Mouse (Mus musculus) cerebellum, adult 2 months (tissue): ENCODE results near the gene Atp2a3.

Experiments
- CTCF ChIP-seq: fragments of 200-500 bp; IDR thresholded peaks from 2 replicates; pipeline ENCODE4 v1.5.1; 2011; ENCODE audit warnings: low read depth, mild to moderate bottlenecking, control low read depth, low read length, moderate library complexity, borderline replicate concordance; ENCODE audit not compliant: insufficient read depth
- POLR2A ChIP-seq: fragments of 200-500 bp; IDR thresholded peaks from 2 replicates; pipeline ENCODE4 v1.6.1; 2011; ENCODE audit warnings: low read length, control low read depth, borderline replicate concordance; ENCODE audit not compliant: insufficient read depth

- TF ChIP-seq CTCF (no peak), POLR2A (no peak)
Measured at GRCm38 (mm10) chr11:72989044-72989443, 28.1 kb downstream of the Atp2a3 start.
